Mouse (Mus musculus): Measurements from ENCODE around the gene Dpp9.

Dpp9 gene

GRCm38 (mm10) chr17:56226566-56226965 is 7.9 kb upstream of the Dpp9 start:
- no peak for DNase-seq

GRCm38 (mm10) chr17:56224916-56225315 is 6.2 kb upstream of the Dpp9 start:
- no peak for DNase-seq

- peak; percentile 50 to 62 for DNase-seq
Measured at GRCm38 (mm10) chr17:56219805-56220204, 1.1 kb upstream of the Dpp9 start.

GRCm38 (mm10) chr17:56219251-56219650 is 546 bp upstream of the Dpp9 start:
- DNase-seq = no peak

GRCm38 (mm10) chr17:56217670-56218069 is 1.0 kb downstream of the Dpp9 start:
- DNase-seq = peak in 1 of 2 experiments; percentile 27

- no peak for DNase-seq
Measured at GRCm38 (mm10) chr17:56214229-56214628, 4.5 kb downstream of the Dpp9 start.

- peak; percentile 36 to 60 for DNase-seq
Measured at GRCm38 (mm10) chr17:56212676-56213075, 6.0 kb downstream of the Dpp9 start.

- DNase-seq = peak in 1 of 2 experiments; percentile 27
Measured at GRCm38 (mm10) chr17:56211090-56211489, 7.6 kb downstream of the Dpp9 start.

GRCm38 (mm10) chr17:56208821-56209220 is 9.9 kb downstream of the Dpp9 start:
- peak; percentile 65 to 87 for DNase-seq

GRCm38 (mm10) chr17:56207963-56208530 is 10.7 kb downstream of the Dpp9 start:
- no peak for DNase-seq

GRCm38 (mm10) chr17:56206986-56207674 is 11.6 kb downstream of the Dpp9 start:
- peak in 1 of 2 experiments; percentile 49 for DNase-seq

- DNase-seq = peak; percentile 77 to 90
Measured at GRCm38 (mm10) chr17:56206276-56206884, 12.3 kb downstream of the Dpp9 start.

- no peak for DNase-seq
Measured at GRCm38 (mm10) chr17:56203729-56204128, 15.0 kb downstream of the Dpp9 start.

- DNase-seq = no peak
Measured at GRCm38 (mm10) chr17:56202476-56202875, 16.2 kb downstream of the Dpp9 start.

GRCm38 (mm10) chr17:56201642-56202041 is 17.1 kb downstream of the Dpp9 start:
- no peak for DNase-seq

- no peak for DNase-seq
Measured at GRCm38 (mm10) chr17:56200586-56200985, 18.1 kb downstream of the Dpp9 start.

- DNase-seq = no peak
Measured at GRCm38 (mm10) chr17:56196860-56197259, 21.8 kb downstream of the Dpp9 start.

- DNase-seq = no peak
Measured at GRCm38 (mm10) chr17:56194765-56195164, 23.9 kb downstream of the Dpp9 start.

GRCm38 (mm10) chr17:56194357-56194756 is 24.3 kb downstream of the Dpp9 start:
- DNase-seq = no peak

- DNase-seq = no peak
Measured at GRCm38 (mm10) chr17:56191266-56191665, 27.4 kb downstream of the Dpp9 start.

GRCm38 (mm10) chr17:56185281-56186141 is 33.2 kb downstream of the Dpp9 start:
- DNase-seq = peak; percentile 55 to 83

- peak; percentile 96 to 97 for DNase-seq
Measured at GRCm38 (mm10) chr17:56183658-56184103, 35.0 kb downstream of the Dpp9 start, which contains the start of gene Mydgf. Gene Mydgf, minus strand, starts transcription at chr17:56183920.
